Mouse (Mus musculus) limb, embryonic 15.5 days (tissue): Measurements from ENCODE around the gene Vps37d. TPM values are rescaled to one million over a fixed set of nuclear protein-coding genes. Genes with fewer than 3 reads are reported as not detected.
"Not testable (repeated sequence)": the region's sequence is repeated elsewhere in the genome, so short reads cannot be mapped to it uniquely, and the experiment has no call there.

Experiments
- ATAC-seq: fragments of 200-750 bp; cut with Nextera tagmentation; 2 replicates; pipeline ENCODE4 v1.8.0; 2017; ENCODE audit warnings: low read depth, moderate TSS enrichment; ENCODE audit not compliant: insufficient number of reproducible peaks, low FRiP score, low TSS enrichment
- H3K27ac ChIP-seq: fragments of 300-500 bp; sonication (generic); 2 replicates; pipeline ENCODE4 v1.5.1; 2015; ENCODE audit warnings: moderate library complexity, mild to moderate bottlenecking, inconsistent platforms
- H3K27me3 ChIP-seq: fragments of 300-500 bp; sonication (generic); 2 replicates; pipeline ENCODE4 v1.6.1; 2015; ENCODE audit warnings: inconsistent platforms
- H3K36me3 ChIP-seq: fragments of 300-500 bp; sonication (generic); 2 replicates; pipeline ENCODE4 v1.6.1; 2015; ENCODE audit warnings: inconsistent platforms
- H3K4me1 ChIP-seq: fragments of 300-500 bp; sonication (generic); 2 replicates; pipeline ENCODE4 v1.6.1; 2015; ENCODE audit warnings: inconsistent platforms
- H3K4me2 ChIP-seq: fragments of 300-500 bp; sonication (generic); 2 replicates; pipeline ENCODE4 v1.6.1; 2015; ENCODE audit warnings: mild to moderate bottlenecking, inconsistent platforms
- H3K4me3 ChIP-seq: fragments of 300-500 bp; sonication (generic); 2 replicates; pipeline ENCODE4 v1.5.1; 2015; ENCODE audit warnings: mild to moderate bottlenecking, inconsistent platforms
- H3K9ac ChIP-seq: fragments of 300-500 bp; sonication (generic); 2 replicates; pipeline ENCODE4 v1.6.1; 2015; ENCODE audit warnings: inconsistent platforms
- H3K9me3 ChIP-seq: fragments of 300-500 bp; sonication (generic); 2 replicates; pipeline ENCODE4 v1.6.1; 2016; ENCODE audit warnings: inconsistent platforms
- WGBS: fragments of 180-500 bp; shearing (Covaris S2); methylation state at CpG from one replicate; pipeline ENCODE4 v1.1.7; 2015; 5-methylcytosine and 5-hydroxymethylcytosine counted together
- polyA plus RNA-seq: library from polyadenylated mRNA; unstranded; fragments of >200 nt; fragmentation: Nextera tagmentation; extraction: Ambion mirVana; gene quantifications from 2 replicates; pipeline ENCODE4 v1.2.1, GENCODE M21; 2015

The Vps37d gene
- polyA plus RNA-seq, 1 experiment from 2014 or later, result 9.5 TPM

DNA sequence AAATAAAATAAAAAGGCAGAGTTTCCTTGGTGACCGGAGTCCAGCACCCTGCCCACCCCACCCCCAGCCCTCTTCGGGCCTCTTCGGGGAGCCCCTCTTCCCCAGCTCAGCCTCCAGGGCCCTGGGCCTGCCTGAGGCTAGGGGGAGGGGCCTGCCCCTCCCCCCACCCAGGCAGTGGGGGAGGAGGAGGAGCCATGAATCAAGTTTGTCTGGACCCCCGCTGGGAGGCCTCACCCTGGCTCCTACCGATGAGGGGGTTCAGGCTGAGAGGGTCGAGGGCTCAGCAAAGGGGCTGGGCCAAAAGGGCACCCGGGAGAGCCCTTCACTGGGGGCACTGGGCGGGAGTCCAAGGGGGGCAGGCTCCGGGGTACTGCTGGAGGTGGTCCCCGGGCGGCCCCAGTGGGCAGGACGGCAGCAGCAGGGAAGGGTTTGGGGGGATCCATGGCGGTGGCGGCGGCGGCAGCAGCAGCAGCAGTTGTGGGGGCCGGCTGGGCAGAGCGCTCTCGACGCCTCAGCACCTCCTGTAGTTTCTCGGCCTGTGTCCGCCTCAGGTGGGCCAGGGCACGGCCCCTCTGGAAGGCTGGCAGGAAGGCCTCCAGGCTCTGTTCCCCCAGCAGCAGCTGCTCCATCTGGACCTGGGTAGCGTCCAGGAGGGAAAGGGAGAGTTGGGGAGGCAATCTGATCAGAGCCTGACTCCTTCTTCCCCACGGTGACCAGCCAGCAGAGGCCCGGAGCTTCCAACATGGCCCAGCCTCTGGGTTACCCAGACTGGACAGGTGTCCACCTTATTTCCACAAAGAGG is 4.5 kb downstream of the Vps37d start:
- no peaks in the 10 kb centered on the region for H3K27me3 ChIP-seq
- no peaks in the 10 kb centered on the region for H3K9me3 ChIP-seq
- no peak overlapping the region for H3K4me3 ChIP-seq
- 0 out of 2 replicates have a peak overlapping the region, but pooled peaks have one; percentile 7 for H3K4me2 ChIP-seq
- H3K27ac ChIP-seq, result no peak overlapping the region
- 23% methylated on average over 24 of the region's 26 CpGs for WGBS
- peaks cover 26% of the 10 kb centered on the region for H3K4me1 ChIP-seq
- no peak for ATAC-seq
- H3K36me3 ChIP-seq, result peaks cover 15% of the 10 kb centered on the region
- H3K9ac ChIP-seq, result 0 out of 2 replicates have a peak overlapping the region, but pooled peaks have one; percentile 10

GRCm38 (mm10) chr5:135072720-135073119 is 5.3 kb downstream of the Vps37d start:
- no peak overlapping the region for H3K27ac ChIP-seq
- WGBS, result 74% methylated on average over 6 of the region's 6 CpGs
- peaks cover 22% of the 10 kb centered on the region for H3K36me3 ChIP-seq
- no peaks in the 10 kb centered on the region for H3K27me3 ChIP-seq
- H3K9me3 ChIP-seq, result no peaks in the 10 kb centered on the region
- ATAC-seq, result no peak
- peaks cover 23% of the 10 kb centered on the region for H3K4me1 ChIP-seq
- H3K9ac ChIP-seq, result no peak overlapping the region
- H3K4me3 ChIP-seq, result no peak overlapping the region
- no peak overlapping the region for H3K4me2 ChIP-seq

DNA sequence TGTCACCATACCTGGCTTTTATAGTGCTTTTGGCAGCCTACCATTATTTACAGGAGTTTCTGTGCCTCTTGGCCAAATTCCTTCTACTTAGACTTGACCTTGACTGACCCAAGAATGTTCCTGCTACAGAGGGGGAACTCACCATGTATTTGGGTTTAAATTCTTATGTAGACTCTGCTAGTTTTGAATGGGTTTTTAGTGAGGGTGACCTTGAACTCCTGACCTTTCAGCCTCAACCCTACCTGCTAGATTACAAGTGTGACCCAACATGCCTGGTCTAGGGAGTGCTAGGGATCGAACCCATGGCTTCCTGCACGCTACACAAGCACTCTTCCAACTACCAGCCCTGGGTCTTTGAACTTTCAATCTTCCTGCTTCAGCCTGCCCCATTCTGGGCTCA is 6.0 kb downstream of the Vps37d start:
- H3K27ac ChIP-seq, result no peak overlapping the region
- no peaks in the 10 kb centered on the region for H3K27me3 ChIP-seq
- 92% methylated on average over 2 of the region's 2 CpGs for WGBS
- H3K9me3 ChIP-seq, result no peaks in the 10 kb centered on the region
- no peak overlapping the region for H3K4me3 ChIP-seq
- ATAC-seq, result no peak
- peaks cover 20% of the 10 kb centered on the region for H3K4me1 ChIP-seq
- peaks cover 28% of the 10 kb centered on the region for H3K36me3 ChIP-seq
- no peak overlapping the region for H3K9ac ChIP-seq
- H3K4me2 ChIP-seq, result no peak overlapping the region

DNA sequence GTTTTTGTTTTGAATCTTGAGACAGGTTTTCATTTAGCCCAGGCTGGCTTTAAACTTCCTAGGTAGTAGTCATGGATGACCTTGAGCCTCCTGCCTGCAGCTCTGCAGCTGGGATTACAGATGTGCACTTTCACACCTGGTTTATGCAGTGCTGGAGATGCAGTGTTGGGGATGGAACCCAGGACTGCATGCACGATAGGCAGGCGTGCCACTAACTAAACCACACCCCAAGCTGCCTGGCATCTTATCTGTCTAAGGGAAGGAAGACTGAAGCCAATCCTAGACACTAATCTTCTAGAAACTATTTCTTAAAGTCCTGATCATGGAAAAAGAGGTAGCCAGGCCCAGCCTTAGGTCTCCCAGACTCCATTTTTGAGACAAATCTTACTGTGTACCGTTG is 7.6 kb downstream of the Vps37d start:
- no peak for ATAC-seq
- Histone ChIP-seq H3K36me3 (peaks cover 42% of the 10 kb centered on the region), H3K4me1 (peaks cover 20% of the 10 kb centered on the region), H3K27me3 (no peaks in the 10 kb centered on the region), H3K4me2 (no peak overlapping the region), H3K4me3 (no peak overlapping the region), H3K9me3 (no peaks in the 10 kb centered on the region), H3K9ac (no peak overlapping the region), H3K27ac (no peak overlapping the region)
- 82% methylated on average over 3 of the region's 3 CpGs for WGBS

GRCm38 (mm10) chr5:135066008-135066407 is 12.1 kb downstream of the Vps37d start:
- H3K4me2 ChIP-seq, result no peak overlapping the region
- WGBS, result 88% methylated on average over 3 of the region's 3 CpGs
- H3K9me3 ChIP-seq, result no peaks in the 10 kb centered on the region
- H3K27ac ChIP-seq, result no peak overlapping the region
- H3K27me3 ChIP-seq, result no peaks in the 10 kb centered on the region
- peaks cover 21% of the 10 kb centered on the region for H3K4me1 ChIP-seq
- ATAC-seq, result no peak
- no peak overlapping the region for H3K4me3 ChIP-seq
- H3K36me3 ChIP-seq, result peaks cover 39% of the 10 kb centered on the region
- no peak overlapping the region for H3K9ac ChIP-seq

- H3K4me1 ChIP-seq, result peaks cover 21% of the 10 kb centered on the region
- WGBS, result 77% methylated on average over 9 of the region's 9 CpGs
- not testable (repeated sequence) for ATAC-seq, H3K27me3 ChIP-seq, H3K9me3 ChIP-seq
- peak within 1 kb of the TSS; percentile 69 for H3K27ac ChIP-seq
- peak within 1 kb of the TSS; percentile 93 for H3K4me2 ChIP-seq
- peak within 1 kb of the TSS; percentile 79 for H3K9ac ChIP-seq
- H3K4me3 ChIP-seq, result peak within 1 kb of the TSS; percentile 95
- peaks cover 49% of the 10 kb centered on the region for H3K36me3 ChIP-seq
Observed at GRCm38 (mm10) chr5:135064909-135065446, 13.1 kb downstream of the Vps37d start, which contains the start of gene Bud23. Bud23 (minus strand) TSS chr5:135064959.

- ATAC-seq, result no peak
- Histone ChIP-seq H3K9ac (peak overlapping the region; percentile 79), H3K27ac (peak overlapping the region; percentile 69), H3K4me2 (peak overlapping the region; percentile 93), H3K9me3 (no peaks in the 10 kb centered on the region), H3K36me3 (peaks cover 55% of the 10 kb centered on the region), H3K27me3 (no peaks in the 10 kb centered on the region), H3K4me1 (peaks cover 21% of the 10 kb centered on the region), H3K4me3 (peak overlapping the region; percentile 95)
- WGBS, result under 1% methylated on average over 40 of the region's 40 CpGs
Observed at GRCm38 (mm10) chr5:135064382-135064766, 13.7 kb downstream of the Vps37d start.

GRCm38 (mm10) chr5:135063629-135064381 is 14.3 kb downstream of the Vps37d start, which contains the start of gene Dnajc30:
Dnajc30 (plus strand) TSS chr5:135064202.
- Histone ChIP-seq H3K9ac (peak within 1 kb of the TSS; percentile 79), H3K27ac (peak within 1 kb of the TSS; percentile 69), H3K4me2 (peak within 1 kb of the TSS; percentile 93), H3K4me3 (peak within 1 kb of the TSS; percentile 95), H3K9me3 (no peaks in the 10 kb centered on the region), H3K27me3 (no peaks in the 10 kb centered on the region), H3K4me1 (peaks cover 21% of the 10 kb centered on the region), H3K36me3 (peaks cover 61% of the 10 kb centered on the region)
- WGBS, result under 1% methylated on average over 52 of the region's 52 CpGs
- peak; percentile 93 for ATAC-seq

DNA sequence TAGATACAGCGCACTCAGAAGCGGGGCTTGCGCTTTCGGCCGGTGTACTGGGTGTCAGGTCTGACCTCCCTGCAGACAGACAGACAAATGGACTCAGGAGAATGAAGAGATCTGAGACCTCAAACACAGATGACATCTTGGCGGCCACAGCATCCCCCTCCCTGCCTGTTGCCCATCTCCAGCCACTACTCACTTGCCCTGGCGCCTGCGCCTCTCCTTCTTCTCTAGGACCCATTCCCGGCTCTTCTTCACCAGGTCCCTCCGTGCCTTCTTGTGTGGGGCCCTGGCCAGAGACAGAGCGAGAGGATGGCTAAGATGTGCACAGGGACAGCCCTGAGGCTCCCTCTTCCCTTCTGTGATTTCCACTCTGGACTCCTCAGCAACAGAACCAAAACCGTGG is 24.7 kb downstream of the Vps37d start:
- Histone ChIP-seq H3K36me3 (peaks cover 79% of the 10 kb centered on the region), H3K9ac (no peak overlapping the region), H3K4me3 (no peak overlapping the region), H3K27ac (no peak overlapping the region), H3K4me2 (no peak overlapping the region), H3K9me3 (no peaks in the 10 kb centered on the region), H3K27me3 (no peaks in the 10 kb centered on the region), H3K4me1 (no peaks in the 10 kb centered on the region)
- 92% methylated on average over 12 of the region's 12 CpGs for WGBS
- no peak for ATAC-seq

GRCm38 (mm10) chr5:135049268-135049667 is 28.8 kb downstream of the Vps37d start:
- H3K9ac ChIP-seq, H3K4me1 ChIP-seq, H3K27me3 ChIP-seq, H3K4me2 ChIP-seq, H3K27ac ChIP-seq, H3K9me3 ChIP-seq, H3K4me3 ChIP-seq, ATAC-seq: not testable (repeated sequence)
- H3K36me3 ChIP-seq, result peaks cover 78% of the 10 kb centered on the region
- 85% methylated on average over 5 of the region's 6 CpGs for WGBS

- Histone ChIP-seq H3K4me1 (no peaks in the 10 kb centered on the region), H3K4me2 (no peak overlapping the region), H3K9me3 (no peaks in the 10 kb centered on the region; the same call in 1 of the 2 replicates), H3K4me3 (no peak overlapping the region), H3K27ac (no peak overlapping the region), H3K36me3 (peaks cover 74% of the 10 kb centered on the region), H3K27me3 (no peaks in the 10 kb centered on the region), H3K9ac (no peak overlapping the region)
- 92% methylated on average over 5 of the region's 5 CpGs for WGBS
- no peak for ATAC-seq
Observed at GRCm38 (mm10) chr5:135048539-135048938, 29.5 kb downstream of the Vps37d start.

DNA sequence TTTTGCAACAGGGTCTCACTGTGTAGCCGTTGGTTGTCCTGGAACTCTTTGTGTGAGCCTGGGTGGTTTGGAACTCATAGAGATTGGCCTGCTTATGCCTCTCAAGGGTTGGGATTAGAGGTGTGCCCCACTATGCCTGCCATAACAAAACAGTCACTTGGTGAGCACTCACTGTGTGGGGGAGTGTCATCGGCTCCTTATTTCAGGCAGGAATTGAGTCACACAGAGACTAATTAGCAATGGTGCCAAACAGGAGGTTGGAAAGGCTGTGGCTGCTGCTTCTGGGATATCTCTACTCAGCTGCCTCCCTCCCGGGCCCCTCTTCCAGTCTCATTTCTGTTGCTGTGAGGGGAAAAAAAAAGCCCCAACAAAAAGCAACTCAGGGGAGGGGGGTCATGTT is 33.5 kb downstream of the Vps37d start:
- WGBS, result 87% methylated on average over 3 of the region's 3 CpGs
- Histone ChIP-seq H3K27me3 (no peaks in the 10 kb centered on the region), H3K4me1 (peaks cover 2% of the 10 kb centered on the region; the same call in 1 of the 2 replicates), H3K4me2 (no peak overlapping the region), H3K27ac (no peak overlapping the region), H3K9ac (no peak overlapping the region), H3K9me3 (no peaks in the 10 kb centered on the region; the same call in 1 of the 2 replicates), H3K4me3 (no peak overlapping the region), H3K36me3 (peaks cover 48% of the 10 kb centered on the region)
- ATAC-seq, result no peak
